Mouse (Mus musculus): Measurements from ENCODE around the gene Prkar1a. TPM values are rescaled to one million over a fixed set of nuclear protein-coding genes. Genes with fewer than 3 reads are reported as not detected.

Prkar1a gene
- polyA plus RNA-seq, 1 experiment = 69.4 TPM

DNA sequence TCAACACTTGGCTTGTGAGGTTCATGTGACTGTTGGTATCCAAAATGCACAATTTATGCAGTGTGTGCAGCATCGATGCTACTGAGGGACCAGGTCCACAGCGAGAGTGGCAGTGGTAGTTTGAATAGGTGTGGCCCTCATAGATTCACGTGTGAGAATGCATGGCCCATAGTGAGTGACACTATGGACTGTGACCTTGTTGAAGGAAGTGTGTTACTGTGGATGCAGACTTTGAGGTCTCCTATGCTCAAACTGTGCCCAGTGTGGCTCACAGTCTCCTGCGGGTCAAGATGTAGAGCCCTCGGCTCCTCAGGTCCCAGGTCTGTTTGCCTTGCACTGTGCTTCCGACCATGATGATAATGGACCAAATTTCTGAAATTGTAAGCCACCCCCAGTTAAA lies 33.0 kb downstream of the Prkar1a start:
- Histone ChIP-seq H3K36me3 (replicated peaks; ENCODE audit: low read length) (peaks cover 8% of the 10 kb centered on the region), H3K27me3 (replicated peaks) (peaks cover 17% of the 10 kb centered on the region), H3K9me3 (no peaks in the 10 kb centered on the region), H3K4me1 (peaks cover 24% of the 10 kb centered on the region), H3K4me3 (replicated peaks) (no peak overlapping the region)
- TF ChIP-seq GATA1 (IDR thresholded peaks at IDR 0.05; ENCODE audit: borderline replicate concordance, low read length) (no peak), FLI1 (IDR thresholded peaks at IDR 0.05; ENCODE audit: low read length) (no peak)

DNA sequence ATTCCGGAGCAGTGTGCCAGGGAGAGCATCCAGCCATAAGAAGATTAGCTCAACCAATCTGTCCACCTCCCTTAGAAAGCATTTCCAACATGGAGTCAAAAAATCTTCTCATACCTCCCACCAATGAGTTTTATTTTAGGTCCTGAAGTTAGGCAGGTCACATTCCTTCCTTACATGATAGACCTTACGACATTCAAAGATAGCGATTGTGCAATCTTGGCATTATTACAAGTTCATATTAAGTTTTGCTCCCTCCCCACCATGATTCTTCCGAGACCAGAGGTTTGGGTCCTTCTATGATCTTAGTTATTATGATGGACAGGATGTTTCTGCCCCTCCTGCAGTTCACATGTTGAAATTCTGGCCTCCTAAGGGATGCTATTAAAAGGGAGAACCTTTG lies 40.3 kb downstream of the Prkar1a start:
- TF ChIP-seq GATA1 (IDR thresholded peaks at IDR 0.05; ENCODE audit: borderline replicate concordance, low read length) = no peak
- no peak for TF ChIP-seq FLI1 (IDR thresholded peaks at IDR 0.05; ENCODE audit: low read length)
- Histone ChIP-seq H3K36me3 (replicated peaks; ENCODE audit: low read length) (no peaks in the 10 kb centered on the region), H3K27me3 (replicated peaks) (peaks cover 25% of the 10 kb centered on the region), H3K4me1 (peaks cover 13% of the 10 kb centered on the region), H3K9me3 (no peaks in the 10 kb centered on the region), H3K4me3 (replicated peaks) (no peak overlapping the region)

DNA sequence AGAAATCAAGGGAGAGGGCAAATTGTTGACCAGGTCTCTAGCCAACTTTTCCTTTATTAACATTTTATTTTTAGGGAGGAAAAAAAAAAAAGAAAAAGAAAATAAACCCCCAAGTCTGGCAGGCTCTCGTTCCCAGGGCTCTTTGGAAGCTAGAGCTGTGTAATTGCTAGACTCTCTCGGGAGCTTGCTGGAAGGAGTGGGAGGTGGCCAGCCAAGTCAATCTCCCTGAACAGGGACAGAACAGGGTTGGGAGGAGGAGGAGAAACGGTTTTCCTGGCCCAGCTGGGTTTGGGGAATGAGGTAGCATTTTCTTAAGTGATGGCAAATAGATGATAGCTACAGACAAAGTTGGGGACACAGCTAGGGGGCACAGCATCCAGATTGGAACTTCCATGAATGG lies 43.5 kb downstream of the Prkar1a start:
- H3K9me3 ChIP-seq = no peaks in the 10 kb centered on the region
- peaks cover 18% of the 10 kb centered on the region for H3K4me1 ChIP-seq
- no peak overlapping the region for H3K4me3 ChIP-seq (replicated peaks)
- no peaks in the 10 kb centered on the region for H3K36me3 ChIP-seq (replicated peaks; ENCODE audit: low read length)
- TF ChIP-seq FLI1 (IDR thresholded peaks at IDR 0.05; ENCODE audit: low read length) = no peak
- no peak for TF ChIP-seq GATA1 (IDR thresholded peaks at IDR 0.05; ENCODE audit: borderline replicate concordance, low read length)
- peaks cover 15% of the 10 kb centered on the region for H3K27me3 ChIP-seq (replicated peaks)

DNA sequence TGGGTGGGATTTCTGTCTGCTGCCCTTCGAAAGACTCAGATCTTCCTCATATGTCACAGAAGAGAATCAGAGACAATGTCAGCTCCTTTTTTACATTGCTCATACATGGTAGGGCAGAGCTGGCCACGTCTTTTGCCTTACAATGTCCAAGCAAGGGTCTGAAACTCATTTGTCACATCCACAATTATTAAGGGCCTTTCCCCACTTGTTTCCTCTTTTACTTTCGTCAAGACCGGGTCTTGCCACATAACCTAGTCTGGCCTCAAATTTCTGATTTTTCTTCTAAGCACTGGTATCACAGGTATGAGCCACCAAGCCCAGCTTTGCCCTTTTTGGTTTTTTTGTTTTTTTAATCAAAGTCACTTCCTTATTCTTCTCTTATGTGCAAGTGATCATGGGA lies 47.3 kb downstream of the Prkar1a start:
- H3K36me3 ChIP-seq (replicated peaks; ENCODE audit: low read length) = no peaks in the 10 kb centered on the region
- no peak for TF ChIP-seq FLI1 (IDR thresholded peaks at IDR 0.05; ENCODE audit: low read length)
- no peak for TF ChIP-seq GATA1 (IDR thresholded peaks at IDR 0.05; ENCODE audit: borderline replicate concordance, low read length)
- peaks cover 16% of the 10 kb centered on the region for H3K27me3 ChIP-seq (replicated peaks)
- peaks cover 13% of the 10 kb centered on the region for H3K9me3 ChIP-seq
- no peak overlapping the region for H3K4me3 ChIP-seq (replicated peaks)
- peaks cover 17% of the 10 kb centered on the region for H3K4me1 ChIP-seq

DNA sequence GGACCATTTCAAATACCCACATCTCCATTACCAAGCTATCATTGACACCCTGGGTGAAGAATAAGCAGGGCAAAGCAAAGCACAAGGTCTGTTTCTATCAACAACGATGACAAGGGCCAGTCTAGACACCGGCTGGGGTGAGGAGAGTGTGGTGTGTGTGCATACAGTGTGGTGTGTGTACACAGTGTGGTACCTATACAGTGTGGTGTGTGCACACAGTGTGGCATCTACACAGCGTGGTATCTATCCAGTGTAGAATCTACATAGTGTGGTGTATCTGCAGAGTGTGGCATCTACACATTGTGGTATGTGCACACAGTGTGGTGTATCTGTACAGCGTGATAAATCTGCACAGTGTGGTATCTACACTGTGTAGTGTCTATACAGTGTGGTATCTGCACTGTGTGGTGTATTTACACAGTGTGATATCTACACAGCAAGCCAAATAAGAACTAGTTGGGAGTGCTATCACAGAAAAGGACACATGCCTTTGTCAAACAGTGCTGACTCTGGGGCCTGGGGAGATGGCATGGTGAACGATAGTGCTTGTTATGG lies 48.0 kb downstream of the Prkar1a start:
- Histone ChIP-seq H3K4me3 (replicated peaks) (peak overlapping the region; percentile 21), H3K27me3 (replicated peaks) (peaks cover 20% of the 10 kb centered on the region), H3K4me1 (peaks cover 17% of the 10 kb centered on the region), H3K9me3 (peaks cover 13% of the 10 kb centered on the region), H3K36me3 (replicated peaks; ENCODE audit: low read length) (no peaks in the 10 kb centered on the region)
- TF ChIP-seq FLI1 (IDR thresholded peaks at IDR 0.05; ENCODE audit: low read length) (no peak), GATA1 (IDR thresholded peaks at IDR 0.05; ENCODE audit: borderline replicate concordance, low read length) (no peak)

DNA sequence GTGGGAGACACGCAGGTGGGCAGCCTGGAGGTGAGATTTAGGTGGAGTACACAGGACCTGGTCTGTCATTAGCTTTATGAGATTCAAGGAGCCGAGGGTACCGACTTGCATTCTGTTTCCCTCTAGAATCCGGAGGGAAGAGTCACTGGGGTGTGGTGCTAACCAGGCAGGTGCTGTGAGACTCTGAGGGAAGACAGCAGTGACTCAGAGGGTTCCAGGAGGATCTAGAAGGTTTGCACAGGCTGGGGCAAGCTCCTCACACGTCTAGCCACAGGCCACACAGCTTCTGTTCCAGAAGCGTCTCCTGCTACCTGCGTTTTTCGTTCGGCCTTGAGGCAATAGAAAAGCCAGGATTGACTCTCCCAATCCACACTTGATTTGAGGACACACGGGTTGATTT lies 49.5 kb downstream of the Prkar1a start:
- Histone ChIP-seq H3K36me3 (replicated peaks; ENCODE audit: low read length) (no peaks in the 10 kb centered on the region), H3K27me3 (replicated peaks) (peaks cover 17% of the 10 kb centered on the region), H3K9me3 (peaks cover 13% of the 10 kb centered on the region), H3K4me1 (peaks cover 12% of the 10 kb centered on the region), H3K4me3 (replicated peaks) (no peak overlapping the region)
- TF ChIP-seq GATA1 (IDR thresholded peaks at IDR 0.05; ENCODE audit: borderline replicate concordance, low read length) = no peak

DNA sequence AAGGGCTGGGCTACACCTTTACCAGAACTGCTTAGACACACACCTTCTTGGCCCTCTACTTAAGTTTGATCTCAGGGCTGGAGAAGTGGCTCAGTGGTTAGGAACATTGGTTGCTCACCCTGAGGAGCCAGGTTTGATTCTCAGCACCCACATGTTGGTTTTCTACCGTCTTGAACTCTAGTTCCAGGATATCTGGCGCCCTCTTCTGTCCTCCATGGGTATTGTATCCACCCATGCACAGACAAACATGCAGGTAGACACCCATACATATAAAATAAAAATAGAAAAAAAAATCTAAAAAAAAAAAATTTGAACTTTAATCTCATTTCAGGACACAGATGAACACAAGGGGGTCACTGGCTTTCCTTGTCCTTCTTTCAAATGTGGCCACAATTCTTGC lies 50.6 kb downstream of the Prkar1a start:
- Histone ChIP-seq H3K36me3 (replicated peaks; ENCODE audit: low read length) (no peaks in the 10 kb centered on the region), H3K27me3 (replicated peaks) (peaks cover 20% of the 10 kb centered on the region), H3K9me3 (peaks cover 13% of the 10 kb centered on the region), H3K4me3 (replicated peaks) (no peak overlapping the region), H3K4me1 (peaks cover 16% of the 10 kb centered on the region)
- TF ChIP-seq FLI1 (IDR thresholded peaks at IDR 0.05; ENCODE audit: low read length) (no peak), GATA1 (IDR thresholded peaks at IDR 0.05; ENCODE audit: borderline replicate concordance, low read length) (no peak)

DNA sequence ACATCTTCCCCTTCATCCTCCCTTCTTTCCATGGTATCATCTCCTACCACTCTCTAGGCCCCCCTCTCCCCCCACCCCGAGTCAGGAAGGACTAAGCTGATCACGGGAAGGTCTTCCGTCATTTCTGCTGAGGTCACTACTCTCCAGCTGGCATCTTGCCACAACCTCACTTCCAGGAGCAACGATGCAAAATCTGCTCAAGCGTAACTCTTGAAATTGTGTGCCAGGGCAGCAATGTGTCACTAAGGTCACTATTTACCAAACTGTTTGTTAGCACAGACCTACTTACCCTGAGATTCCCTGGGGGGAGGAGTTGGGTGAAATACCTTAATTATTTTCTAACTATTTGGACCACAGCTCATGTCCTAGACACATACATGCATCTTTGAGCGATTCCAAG lies 51.6 kb downstream of the Prkar1a start:
- TF ChIP-seq FLI1 (IDR thresholded peaks at IDR 0.05; ENCODE audit: low read length) (no peak), GATA1 (IDR thresholded peaks at IDR 0.05; ENCODE audit: borderline replicate concordance, low read length) (no peak)
- peaks cover 21% of the 10 kb centered on the region for H3K27me3 ChIP-seq (replicated peaks)
- H3K36me3 ChIP-seq (replicated peaks; ENCODE audit: low read length) = no peaks in the 10 kb centered on the region
- peaks cover 13% of the 10 kb centered on the region for H3K9me3 ChIP-seq
- H3K4me3 ChIP-seq (replicated peaks) = no peak overlapping the region
- peaks cover 26% of the 10 kb centered on the region for H3K4me1 ChIP-seq

DNA sequence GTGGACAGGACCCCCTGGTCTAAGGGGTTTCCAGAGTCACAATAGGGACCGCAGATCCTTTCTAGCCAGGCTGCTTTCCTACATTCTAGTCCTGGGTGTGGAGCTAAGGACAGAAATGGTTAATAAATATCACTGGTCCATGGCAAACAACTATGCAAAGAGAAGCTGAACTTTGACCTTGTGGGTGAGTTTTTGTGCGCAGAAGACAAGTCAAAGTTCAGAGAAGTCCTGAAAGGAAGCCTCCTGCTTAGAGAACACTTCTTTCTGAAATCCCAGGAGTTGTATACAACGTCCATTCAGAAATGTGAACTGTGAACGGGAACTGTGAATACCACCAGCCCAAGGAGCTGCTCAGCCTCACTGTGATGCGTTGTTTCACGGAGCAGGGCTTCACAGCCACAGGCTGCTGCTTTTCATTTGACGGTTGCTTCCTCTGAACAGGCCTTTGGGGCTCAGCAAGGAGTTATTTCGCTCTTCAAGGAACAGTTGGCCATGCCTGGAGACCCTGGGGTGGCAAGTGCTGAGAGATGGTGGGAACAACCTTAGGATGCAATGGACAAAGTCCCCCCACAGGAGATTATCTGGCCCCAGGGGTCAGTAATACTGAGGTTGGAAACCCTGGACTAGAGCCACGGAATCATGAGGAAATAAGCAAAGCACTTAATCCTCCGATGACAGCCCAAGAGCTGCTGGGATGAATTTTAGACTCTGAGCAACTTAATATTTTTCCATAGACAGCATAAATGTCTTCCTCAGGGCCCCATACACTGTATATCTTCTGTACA lies 53.0 kb downstream of the Prkar1a start:
- TF ChIP-seq GATA1 (IDR thresholded peaks at IDR 0.05; ENCODE audit: borderline replicate concordance, low read length) (no peak), FLI1 (IDR thresholded peaks at IDR 0.05; ENCODE audit: low read length) (no peak)
- H3K9me3 ChIP-seq = peaks cover 13% of the 10 kb centered on the region
- H3K27me3 ChIP-seq (replicated peaks) = peaks cover 26% of the 10 kb centered on the region
- no peak overlapping the region for H3K4me3 ChIP-seq (replicated peaks)
- peaks cover 27% of the 10 kb centered on the region for H3K4me1 ChIP-seq
- no peaks in the 10 kb centered on the region for H3K36me3 ChIP-seq (replicated peaks; ENCODE audit: low read length)

DNA sequence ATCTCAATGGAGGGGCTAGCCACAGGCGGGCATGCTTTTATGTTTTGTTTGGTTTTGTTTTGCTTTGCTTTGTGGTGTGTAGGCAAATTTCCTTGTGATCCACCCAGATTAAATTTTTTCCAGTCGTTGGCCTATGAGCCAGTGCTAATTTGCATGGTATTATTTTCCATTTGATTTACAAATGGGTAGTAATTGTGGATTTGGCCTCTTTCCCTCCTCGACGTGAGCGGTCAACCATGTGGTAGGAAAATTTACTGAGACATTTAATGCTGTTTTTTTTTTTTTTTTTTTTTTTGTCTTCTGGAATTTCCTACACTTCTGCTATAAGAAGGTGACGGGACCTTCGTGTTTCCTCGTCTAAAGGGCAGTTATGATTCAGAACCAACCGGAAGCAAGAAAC lies 54.6 kb downstream of the Prkar1a start:
- Histone ChIP-seq H3K9me3 (peaks cover 8% of the 10 kb centered on the region), H3K27me3 (replicated peaks) (peaks cover 23% of the 10 kb centered on the region), H3K4me3 (replicated peaks) (no peak overlapping the region), H3K36me3 (replicated peaks; ENCODE audit: low read length) (no peaks in the 10 kb centered on the region), H3K4me1 (peaks cover 25% of the 10 kb centered on the region)
- TF ChIP-seq GATA1 (IDR thresholded peaks at IDR 0.05; ENCODE audit: borderline replicate concordance, low read length) (no peak), FLI1 (IDR thresholded peaks at IDR 0.05; ENCODE audit: low read length) (no peak)

Data from megakaryocyte, embryonic 14.5 days (primary cell).